Mouse (Mus musculus): ENCODE data around the gene Wnt10a. TPM values are rescaled to one million over a fixed set of nuclear protein-coding genes. Genes with fewer than 3 reads are reported as not detected.
"Not testable (repeated sequence)": the region's sequence is repeated elsewhere in the genome, so short reads cannot be mapped to it uniquely, and the experiment has no call there.

Wnt10a gene
- total RNA-seq, 2 experiments from 2014 or later, result 2.5 to 3.3 TPM

DNA sequence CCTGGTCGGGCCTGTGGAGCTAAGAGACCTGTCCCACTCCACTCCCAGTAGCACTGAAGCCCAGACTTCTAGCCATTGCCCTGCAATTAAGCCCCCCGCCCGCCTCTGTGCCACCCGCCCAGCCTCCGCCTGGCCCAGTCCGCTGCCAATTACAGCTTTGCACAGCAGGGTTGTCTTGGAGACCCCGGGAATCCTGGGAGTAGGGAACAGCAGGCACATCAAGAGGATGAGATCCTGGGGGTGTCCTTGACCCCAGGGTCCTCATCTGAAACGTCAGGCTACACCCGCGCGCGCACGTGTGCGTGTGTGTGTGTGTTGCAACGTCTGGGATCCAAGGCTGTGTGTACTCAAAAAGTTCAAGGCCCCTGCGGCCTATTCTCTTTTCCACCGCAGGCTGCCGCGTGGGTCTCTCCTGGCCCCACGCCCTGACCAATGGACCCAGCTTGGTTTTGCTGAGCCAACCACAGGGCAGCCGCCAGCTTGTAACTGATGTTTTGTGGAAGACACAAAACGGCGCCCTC lies 16.3 kb downstream of the Wnt10a start:
- Histone ChIP-seq H3K27ac (peak overlapping the region; percentile 86), H3K4me3 (peak overlapping the region; percentile 44; the same call in 1 of the 2 replicates)
- DNase-seq (ENCODE audit: low spot score in 2 of 2), result no peak
- no peak for TF ChIP-seq CTCF (conservative IDR thresholded peaks at IDR 0.05)

DNA sequence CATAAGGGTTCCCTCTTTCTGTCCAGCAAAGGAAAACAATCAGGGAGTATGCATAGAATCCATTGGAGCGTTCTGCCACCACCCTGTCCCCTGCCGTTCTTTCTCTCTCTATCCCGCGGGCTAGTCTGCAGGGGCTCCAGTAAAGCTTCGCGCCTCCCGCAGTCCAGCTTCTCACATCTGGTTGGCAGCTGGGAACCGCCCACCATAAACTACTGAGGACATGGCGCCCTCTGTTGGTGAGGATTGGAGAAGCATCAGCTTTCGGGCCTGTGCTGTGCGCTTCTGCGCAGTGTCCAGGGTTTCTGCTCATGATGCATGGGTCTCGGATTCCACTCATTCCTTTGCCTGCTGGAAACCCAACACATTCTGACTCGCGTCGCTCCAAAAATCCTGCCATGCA lies 16.8 kb downstream of the Wnt10a start:
- Histone ChIP-seq H3K27ac (peak overlapping the region; percentile 86; the same call in 1 of the 2 replicates), H3K4me3 (peak overlapping the region; percentile 13; the same call in 1 of the 2 replicates)
- TF ChIP-seq CTCF (conservative IDR thresholded peaks at IDR 0.05), result peak; percentile 93
- peak; percentile 87 to 91 for DNase-seq (ENCODE audit: low spot score in 2 of 2)

DNA sequence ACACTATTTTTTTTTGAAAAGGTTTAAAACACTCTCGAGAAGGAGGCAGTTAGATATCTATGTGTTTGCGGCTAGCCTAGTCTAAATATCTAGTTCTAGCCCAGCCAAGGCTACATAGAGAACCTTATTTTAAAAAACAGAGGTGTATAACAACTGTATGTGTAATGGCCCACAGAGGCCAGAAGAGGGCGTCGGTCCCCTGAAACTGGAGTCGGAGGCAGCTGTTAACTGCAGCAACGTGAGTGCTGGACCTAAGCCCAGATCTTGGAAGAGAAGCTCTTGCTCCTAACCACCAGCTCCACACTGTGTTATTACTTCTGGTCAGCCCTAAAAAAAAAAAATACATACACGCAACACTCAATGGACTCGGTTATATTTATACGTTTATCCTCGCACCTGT lies 17.7 kb downstream of the Wnt10a start:
- TF ChIP-seq CTCF (conservative IDR thresholded peaks at IDR 0.05), result peak; percentile 57
- DNase-seq (ENCODE audit: low spot score in 2 of 2), result no peak

DNA sequence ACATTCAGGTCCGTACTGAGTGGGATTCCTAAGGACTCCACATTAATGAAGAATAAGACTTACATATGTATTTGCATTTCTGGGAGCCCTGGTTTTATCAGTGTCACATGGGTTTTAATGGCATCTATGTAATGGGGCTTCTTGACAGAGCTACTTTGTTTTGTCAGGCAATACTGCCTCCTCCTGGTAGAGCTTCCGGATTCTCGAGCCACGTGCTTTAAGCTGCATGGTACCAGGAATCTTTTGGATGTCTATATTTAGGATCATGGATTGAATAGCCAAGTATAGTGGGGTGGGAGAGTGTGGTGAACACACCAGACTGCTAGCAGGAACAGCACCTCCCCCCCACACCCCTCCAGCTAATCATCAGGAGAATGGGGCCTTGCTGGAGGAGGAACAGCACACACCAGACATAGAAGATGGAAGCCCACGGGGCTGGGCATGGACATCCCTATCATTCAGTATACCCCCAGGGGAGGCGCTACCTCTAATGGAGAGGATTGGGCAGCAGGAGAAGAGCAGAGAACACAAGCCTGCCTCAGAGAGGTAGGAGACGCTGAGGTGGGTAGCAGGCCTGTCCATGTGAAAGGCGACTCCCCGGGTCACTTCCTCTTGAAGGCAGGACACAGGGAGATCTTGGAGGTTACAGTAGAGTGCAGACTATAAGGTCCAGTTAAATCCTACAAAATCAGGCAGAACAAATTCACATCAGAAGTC lies 23.8 kb downstream of the Wnt10a start:
- no peak overlapping the region for H3K27ac ChIP-seq
- TF ChIP-seq CTCF (conservative IDR thresholded peaks at IDR 0.05), result peak; percentile 59
- no peak for DNase-seq (ENCODE audit: low spot score in 2 of 2)
- no peak overlapping the region for H3K4me3 ChIP-seq

More for the DNA sequence above, 17.7 kb downstream of the Wnt10a start:
- Histone ChIP-seq H3K4me3 (no peak overlapping the region), H3K27ac (no peak overlapping the region)

DNA sequence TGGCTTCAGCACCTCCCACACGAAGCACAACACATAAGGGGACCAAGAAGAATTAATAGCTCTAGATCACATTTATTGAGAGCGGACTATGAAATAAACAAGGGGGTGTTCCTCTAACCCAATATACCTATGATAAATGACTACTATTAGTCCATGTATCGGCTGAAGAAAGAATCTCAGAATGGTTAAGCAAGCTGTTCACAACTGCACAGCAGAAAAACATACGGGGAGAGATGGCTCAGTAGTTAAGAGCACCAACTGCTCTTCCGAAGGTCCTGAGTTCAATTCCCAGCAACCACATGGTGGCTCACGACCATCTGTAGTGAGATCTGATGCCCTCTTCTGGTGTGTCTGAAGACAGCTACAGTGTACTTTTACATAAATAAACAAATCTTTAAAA lies 24.6 kb downstream of the Wnt10a start:
- DNase-seq (ENCODE audit: low spot score in 2 of 2); H3K4me3 ChIP-seq: not testable (repeated sequence)
- peak overlapping the region; percentile 97; the same call in 1 of the 2 replicates for H3K27ac ChIP-seq
- TF ChIP-seq CTCF (conservative IDR thresholded peaks at IDR 0.05), result peak; percentile 56

DNA sequence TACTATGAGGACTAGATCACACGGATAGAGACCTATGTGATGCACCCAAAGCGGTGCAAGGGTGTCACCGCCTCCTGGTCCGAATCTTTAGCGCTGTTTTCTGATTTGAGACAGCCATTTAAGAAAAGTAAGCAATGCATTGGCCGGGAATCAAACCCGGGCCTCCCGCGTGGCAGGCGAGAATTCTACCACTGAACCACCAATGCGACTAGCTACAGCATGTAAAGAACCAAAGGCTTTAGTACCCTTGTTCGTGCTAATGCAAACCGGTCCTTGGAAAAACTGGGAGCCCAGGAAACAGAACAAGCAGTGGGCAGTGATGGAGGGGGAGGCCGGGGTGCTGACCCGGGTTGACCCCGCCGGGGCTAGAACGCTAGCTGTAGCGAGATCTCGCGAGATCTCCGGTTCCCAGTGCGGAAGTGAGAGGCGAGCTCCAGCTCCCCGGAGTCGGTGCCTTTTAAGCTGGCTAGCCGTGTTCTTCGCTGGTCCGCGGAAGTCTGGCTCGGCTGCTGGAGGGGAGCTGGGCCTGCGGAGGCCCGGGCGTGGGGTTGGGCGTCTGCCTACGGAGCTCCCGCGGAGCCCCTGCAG lies 25.4 kb downstream of the Wnt10a start:
- peak overlapping the region; percentile 69 for H3K4me3 ChIP-seq
- DNase-seq (ENCODE audit: low spot score in 2 of 2), result peak; percentile 88 to 89
- H3K27ac ChIP-seq, result peak overlapping the region; percentile 97
- TF ChIP-seq CTCF (conservative IDR thresholded peaks at IDR 0.05), result no peak

DNA sequence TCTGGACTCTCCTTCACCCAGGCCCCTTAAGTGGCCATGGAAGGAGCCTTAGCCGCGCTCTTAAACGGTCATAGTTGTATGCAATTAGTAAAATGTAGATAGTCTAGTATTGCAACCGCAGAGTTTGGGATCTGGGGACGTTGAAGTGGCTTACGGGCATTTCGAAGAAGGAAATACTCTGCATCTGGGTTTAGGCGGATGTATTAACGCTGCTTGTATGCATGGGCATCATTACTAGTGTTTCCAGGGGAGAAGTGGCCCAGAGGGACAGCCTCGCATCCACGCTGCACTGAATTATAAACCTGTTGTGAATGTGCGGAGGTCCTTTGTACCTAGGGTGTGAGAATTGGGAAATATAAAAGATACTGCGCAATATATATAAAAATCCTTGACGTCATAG lies 25.9 kb downstream of the Wnt10a start:
- TF ChIP-seq CTCF (conservative IDR thresholded peaks at IDR 0.05), result no peak
- Histone ChIP-seq H3K27ac (peak overlapping the region; percentile 97), H3K4me3 (peak overlapping the region; percentile 69)
- no peak for DNase-seq (ENCODE audit: low spot score in 2 of 2)

DNA sequence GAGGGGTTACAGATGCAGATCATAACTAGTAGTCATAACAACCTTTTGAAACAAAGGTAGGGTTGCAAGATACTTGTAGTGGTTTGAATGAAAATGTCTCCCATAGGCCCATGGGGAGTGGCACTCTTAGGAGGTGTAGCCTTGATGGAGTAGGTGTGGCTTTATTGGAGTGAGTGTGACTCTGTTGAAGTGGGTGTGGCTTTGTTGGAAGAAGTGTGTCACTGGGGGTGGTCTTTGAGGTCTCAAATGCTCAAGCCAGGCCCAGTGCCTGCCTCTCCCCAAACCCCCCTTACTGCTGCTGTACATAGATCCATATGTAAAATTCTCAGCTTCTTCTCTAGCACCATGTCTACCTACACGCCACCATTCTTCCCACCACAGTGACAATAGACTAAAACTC lies 27.2 kb downstream of the Wnt10a start:
- no peak for DNase-seq (ENCODE audit: low spot score in 2 of 2)
- TF ChIP-seq CTCF (conservative IDR thresholded peaks at IDR 0.05), result no peak
- no peak overlapping the region for H3K27ac ChIP-seq
- no peak overlapping the region for H3K4me3 ChIP-seq

DNA sequence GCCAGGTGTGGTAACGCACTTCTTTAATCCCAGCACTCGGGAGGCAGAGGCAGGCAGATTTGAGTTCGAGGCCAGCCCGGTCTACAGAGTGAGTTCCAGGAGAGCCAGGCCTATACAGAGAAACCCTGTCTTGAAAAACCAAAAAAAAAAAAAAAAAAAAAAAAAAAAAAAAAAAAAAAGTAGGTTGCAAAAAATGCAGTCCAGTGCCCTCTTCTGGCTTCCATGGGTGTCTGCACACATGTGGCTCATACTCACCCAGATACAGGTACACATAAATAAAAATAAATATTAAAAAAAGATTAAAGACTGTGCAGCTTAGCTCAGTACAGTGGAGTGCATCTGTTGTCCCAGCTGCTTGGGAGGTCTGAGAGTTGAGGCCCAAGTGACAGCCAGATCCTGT lies 32.3 kb downstream of the Wnt10a start:
- not testable (repeated sequence) for DNase-seq (ENCODE audit: low spot score in 2 of 2); H3K27ac ChIP-seq
- peak; percentile 44 for TF ChIP-seq CTCF (conservative IDR thresholded peaks at IDR 0.05)

DNA sequence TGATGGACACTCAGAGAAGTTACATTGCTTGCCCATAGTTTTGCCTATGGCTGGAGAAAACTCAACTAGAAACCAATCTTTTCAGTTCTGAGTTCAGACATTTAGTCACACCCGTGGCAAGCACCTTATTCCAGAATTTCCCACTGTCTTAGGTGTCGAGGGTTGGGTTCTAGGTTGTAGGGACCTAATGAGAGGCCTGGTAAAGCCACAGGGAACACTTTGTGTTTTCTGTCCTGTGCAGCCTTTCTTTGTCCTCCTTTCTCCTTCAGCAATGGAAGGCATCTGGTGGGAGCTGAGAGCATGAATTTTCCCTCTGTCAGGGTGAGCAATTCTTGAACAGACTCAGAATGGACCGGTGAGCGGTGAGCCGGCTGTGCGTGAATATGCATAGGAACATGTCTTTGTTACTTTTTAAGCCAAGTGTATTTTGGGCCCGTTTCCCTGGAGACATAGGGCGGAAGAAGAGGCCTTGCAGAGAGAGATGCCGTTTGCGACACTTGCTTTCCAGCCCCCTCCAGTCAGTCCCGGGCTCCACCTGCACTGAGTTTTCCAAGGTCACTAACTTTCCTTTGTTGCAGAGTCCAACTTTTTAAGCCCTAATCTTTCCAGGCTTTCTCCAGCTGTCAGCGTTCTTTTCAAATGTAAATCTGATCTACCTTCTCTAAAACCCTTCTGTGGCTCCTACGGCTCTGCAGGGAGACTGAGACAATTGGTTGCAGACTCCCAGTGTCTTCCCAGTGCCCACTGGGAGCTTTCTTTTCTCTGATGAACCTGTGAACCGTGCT lies 33.4 kb downstream of the Wnt10a start:
- peak overlapping the region; percentile 63 for H3K27ac ChIP-seq
- H3K4me3 ChIP-seq, result no peak overlapping the region
- peak; percentile 60 to 74 for DNase-seq (ENCODE audit: low spot score in 2 of 2)
- no peak for TF ChIP-seq CTCF (conservative IDR thresholded peaks at IDR 0.05)

More for the DNA sequence above, 32.3 kb downstream of the Wnt10a start:
- not testable (repeated sequence) for H3K4me3 ChIP-seq

DNA sequence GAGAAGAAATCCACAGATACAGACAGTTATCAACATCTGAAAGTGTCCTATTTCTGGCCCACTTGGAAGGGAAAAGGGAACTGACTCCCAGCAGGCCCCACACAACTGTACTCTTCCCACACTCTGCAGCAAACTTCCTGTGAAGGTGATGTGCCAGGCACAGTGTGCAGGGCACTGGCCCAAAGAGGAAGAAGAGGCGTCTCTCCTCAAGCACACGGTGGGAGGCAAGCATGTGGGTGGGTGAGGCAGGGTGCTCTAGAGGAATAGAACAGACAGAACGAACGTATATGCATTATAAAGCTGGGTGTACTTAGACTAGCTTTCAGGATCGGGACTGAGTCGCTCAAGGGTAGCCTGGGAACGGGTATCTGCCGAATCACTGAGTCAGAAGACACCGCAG lies 38.7 kb downstream of the Wnt10a start:
- no peak for DNase-seq (ENCODE audit: low spot score in 2 of 2)
- H3K27ac ChIP-seq, result no peak overlapping the region
- no peak overlapping the region for H3K4me3 ChIP-seq
- no peak for TF ChIP-seq CTCF (conservative IDR thresholded peaks at IDR 0.05)

DNA sequence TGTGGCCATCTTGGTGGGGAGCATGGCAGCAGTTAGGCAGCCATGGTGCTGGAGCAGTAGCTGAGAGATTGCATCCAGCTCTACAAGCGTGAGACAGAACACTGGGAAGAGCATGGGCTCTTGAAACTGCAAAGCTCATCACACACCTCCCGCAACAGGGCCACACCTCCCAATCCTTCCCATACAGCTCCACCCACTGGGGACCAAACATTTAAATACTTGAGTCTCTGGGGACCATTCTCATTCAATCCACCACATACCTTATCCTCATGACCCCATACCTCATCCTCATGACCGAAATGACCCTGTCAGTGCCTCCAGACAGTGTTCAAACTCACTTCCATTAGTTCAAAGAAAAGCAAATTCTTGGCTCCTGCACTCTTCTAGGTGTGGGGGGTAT lies 41.9 kb downstream of the Wnt10a start:
- no peak for DNase-seq (ENCODE audit: low spot score in 2 of 2)
- no peak for TF ChIP-seq CTCF (conservative IDR thresholded peaks at IDR 0.05)
- Histone ChIP-seq H3K27ac (no peak overlapping the region), H3K4me3 (no peak overlapping the region)

DNA sequence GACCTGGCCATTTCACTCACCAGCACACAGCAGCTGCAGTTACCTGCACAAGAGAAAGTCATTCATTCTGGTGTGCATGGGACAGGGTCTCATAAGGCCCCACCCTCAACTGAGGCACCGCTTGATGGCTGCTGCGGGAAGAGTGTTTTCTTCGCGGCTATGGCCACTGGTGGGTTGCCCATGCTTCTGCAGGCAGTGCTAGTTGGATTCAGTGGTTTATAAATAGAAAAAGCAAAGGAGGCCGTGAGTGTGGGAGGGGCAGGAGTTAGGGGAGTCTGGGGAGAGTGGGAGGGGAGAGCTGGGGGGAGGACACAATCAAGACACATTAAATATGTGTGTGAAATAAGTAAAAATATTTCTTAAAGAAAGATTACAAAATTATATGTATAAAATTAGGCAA lies 51.8 kb downstream of the Wnt10a start:
- H3K4me3 ChIP-seq, result no peak overlapping the region
- TF ChIP-seq CTCF (conservative IDR thresholded peaks at IDR 0.05), result no peak
- DNase-seq (ENCODE audit: low spot score in 2 of 2), result no peak
- no peak overlapping the region for H3K27ac ChIP-seq
